Mouse (Mus musculus): ENCODE measurements around the gene Gm3336.

DNA sequence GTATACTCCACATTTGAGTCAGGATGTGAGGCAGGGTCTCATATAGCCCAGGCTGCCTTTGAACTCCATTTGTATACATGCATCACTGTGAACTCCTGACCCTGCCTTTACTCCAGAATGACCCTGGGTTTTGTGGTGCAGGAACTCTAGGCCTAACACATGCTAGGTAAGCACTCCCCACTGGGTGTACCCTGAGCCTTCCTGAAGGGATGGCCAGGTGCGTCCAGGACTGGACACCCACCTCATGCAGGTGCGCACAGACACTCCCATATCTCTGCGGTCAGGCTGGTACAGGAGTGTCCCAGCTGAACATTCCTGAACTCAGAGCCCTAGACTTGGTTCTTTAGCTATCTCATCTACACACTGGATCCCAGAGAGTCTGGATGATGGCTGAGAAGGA is 44.2 kb upstream of the Gm3336 start:
- TF ChIP-seq POLR2A (IDR thresholded peaks at IDR 0.05; ENCODE audit: low read depth, low read length), result no peak
- no peak for TF ChIP-seq CTCF (IDR thresholded peaks at IDR 0.05; ENCODE audit: extremely low read depth, insufficient read length, insufficient replicate concordance, low read depth, low read length)

All from small intestine, adult 2 months (tissue).